Mouse (Mus musculus) lung, embryonic 14.5 days (tissue): ENCODE measurements at regions not wholly inside any gene's neighbourhood (a gene's known extent, or its start where the extent isn't known, plus 50 kb on each side); places are given as distances from the start of the nearest gene placed in this dataset.

ENCODE experiments used
- ATAC-seq: fragments of 200-750 bp; cut with Nextera tagmentation; 2 replicates; pipeline ENCODE4 v1.8.0; 2017; ENCODE audit warnings: mild to moderate bottlenecking, moderate TSS enrichment, moderate library complexity; ENCODE audit not compliant: insufficient read depth
- DNase-seq: peaks from one replicate; pipeline ENCODE4 v3.0.0-alpha.2; 2015
- H3K27ac ChIP-seq: fragments of 300-500 bp; sonication (generic); 2 replicates; pipeline ENCODE4 v1.5.1; 2014; ENCODE audit warnings: low read depth, mild to moderate bottlenecking, moderate library complexity
- H3K27me3 ChIP-seq: fragments of 300-500 bp; sonication (generic); 2 replicates; pipeline ENCODE4 v1.6.1; 2014; ENCODE audit warnings: low read length, control low read depth; ENCODE audit not compliant: insufficient read depth
- H3K36me3 ChIP-seq: fragments of 300-500 bp; sonication (generic); 2 replicates; pipeline ENCODE4 v1.6.1; 2014; ENCODE audit warnings: control low read depth; ENCODE audit not compliant: insufficient read depth
- H3K4me1 ChIP-seq: fragments of 300-500 bp; sonication (generic); 2 replicates; pipeline ENCODE4 v1.6.1; 2014; ENCODE audit warnings: antibody characterized with exemption, control low read depth; ENCODE audit not compliant: insufficient read depth
- H3K4me2 ChIP-seq: fragments of 300-500 bp; sonication (generic); 2 replicates; pipeline ENCODE4 v1.6.1; 2014; ENCODE audit warnings: mild to moderate bottlenecking
- H3K4me3 ChIP-seq: fragments of 300-500 bp; sonication (generic); 2 replicates; pipeline ENCODE4 v1.5.1; 2014; ENCODE audit warnings: low read depth, low read length
- H3K9ac ChIP-seq: fragments of 300-500 bp; sonication (generic); 2 replicates; pipeline ENCODE4 v1.6.1; 2014
- H3K9me3 ChIP-seq: fragments of 300-500 bp; sonication (generic); 2 replicates; pipeline ENCODE4 v1.6.1; 2016; ENCODE audit warnings: low read depth, low read length, control low read depth
- CTCF ChIP-seq: IDR thresholded peaks from 2 replicates; pipeline ENCODE4 v1.5.1; 2016; ENCODE audit warnings: antibody characterized with exemption, low read depth
- WGBS: fragments of 180-500 bp; shearing (Covaris S2); extraction: QIAGEN DNeasy Blood & Tissue Kit; methylation state at CpG from one replicate; pipeline ENCODE4 v1.1.7; 2014; 5-methylcytosine and 5-hydroxymethylcytosine counted together

- H3K4me3 ChIP-seq = no peak overlapping the region
- H3K4me1 ChIP-seq = no peaks in the 10 kb centered on the region
- 88% methylated on average over 3 of the region's 3 CpGs for WGBS
- DNase-seq (no peak), ATAC-seq (no peak)
- H3K4me2 ChIP-seq = no peak overlapping the region
- H3K36me3 ChIP-seq = no peaks in the 10 kb centered on the region
- H3K9ac ChIP-seq = no peak overlapping the region
- no peaks in the 10 kb centered on the region for H3K9me3 ChIP-seq
- H3K27ac ChIP-seq = no peak overlapping the region
- no peak for TF ChIP-seq CTCF
- H3K27me3 ChIP-seq = no peaks in the 10 kb centered on the region
Measured at GRCm38 (mm10) chr13:69182478-69182877, 183.1 kb upstream of the Adcy2 start.

- ATAC-seq = no peak
- Histone ChIP-seq H3K9me3 (no peaks in the 10 kb centered on the region), H3K4me3 (no peak overlapping the region), H3K27ac (no peak overlapping the region), H3K36me3 (no peaks in the 10 kb centered on the region), H3K4me1 (no peaks in the 10 kb centered on the region), H3K27me3 (no peaks in the 10 kb centered on the region), H3K9ac (no peak overlapping the region), H3K4me2 (no peak overlapping the region)
- no peak for TF ChIP-seq CTCF
- WGBS = 62% methylated on average over 3 of the region's 3 CpGs
- peak; percentile 2 for DNase-seq
Measured at GRCm38 (mm10) chr13:69190661-69191060, 191.3 kb upstream of the Adcy2 start.

- ATAC-seq = no peak
- Histone ChIP-seq H3K4me1 (no peaks in the 10 kb centered on the region), H3K27me3 (no peaks in the 10 kb centered on the region), H3K36me3 (no peaks in the 10 kb centered on the region), H3K9me3 (no peaks in the 10 kb centered on the region), H3K9ac (no peak overlapping the region), H3K4me2 (no peak overlapping the region), H3K4me3 (no peak overlapping the region), H3K27ac (no peak overlapping the region)
- TF ChIP-seq CTCF = no peak
- WGBS = 11% methylated on average over 4 of the region's 4 CpGs
- no peak for DNase-seq
Measured at GRCm38 (mm10) chr13:69196464-69196871, 197.1 kb upstream of the Adcy2 start.

- no peak overlapping the region for H3K4me3 ChIP-seq
- WGBS = 65% methylated on average over 10 of the region's 10 CpGs
- DNase-seq (no peak), ATAC-seq (no peak)
- H3K4me1 ChIP-seq = no peaks in the 10 kb centered on the region
- no peaks in the 10 kb centered on the region for H3K27me3 ChIP-seq
- no peak overlapping the region for H3K4me2 ChIP-seq
- no peaks in the 10 kb centered on the region for H3K9me3 ChIP-seq
- H3K36me3 ChIP-seq = no peaks in the 10 kb centered on the region
- H3K9ac ChIP-seq = no peak overlapping the region
- no peak for TF ChIP-seq CTCF
- no peak overlapping the region for H3K27ac ChIP-seq
Measured at GRCm38 (mm10) chr13:69207741-69208568, 208.6 kb upstream of the Adcy2 start.

- Histone ChIP-seq H3K4me3 (no peak overlapping the region), H3K9ac (no peak overlapping the region), H3K36me3 (no peaks in the 10 kb centered on the region), H3K4me1 (no peaks in the 10 kb centered on the region), H3K4me2 (no peak overlapping the region), H3K9me3 (no peaks in the 10 kb centered on the region), H3K27ac (no peak overlapping the region), H3K27me3 (no peaks in the 10 kb centered on the region)
- no peak for ATAC-seq
- no peak for TF ChIP-seq CTCF
- WGBS = 73% methylated on average over 4 of the region's 4 CpGs
- DNase-seq = no peak
Measured at GRCm38 (mm10) chr13:69208569-69208881, 209.2 kb upstream of the Adcy2 start.

- H3K4me1 ChIP-seq = no peaks in the 10 kb centered on the region
- H3K4me3 ChIP-seq = no peak overlapping the region
- no peak overlapping the region for H3K27ac ChIP-seq
- TF ChIP-seq CTCF = no peak
- no peak overlapping the region for H3K4me2 ChIP-seq
- WGBS = 81% methylated on average over 3 of the region's 3 CpGs
- ATAC-seq (no peak), DNase-seq (no peak)
- no peaks in the 10 kb centered on the region for H3K9me3 ChIP-seq
- H3K27me3 ChIP-seq = no peaks in the 10 kb centered on the region
- H3K36me3 ChIP-seq = no peaks in the 10 kb centered on the region
- no peak overlapping the region for H3K9ac ChIP-seq
Measured at GRCm38 (mm10) chr13:69216579-69216978, 217.2 kb upstream of the Adcy2 start.

GRCm38 (mm10) chr13:69220425-69220824 lies 221.1 kb upstream of the Adcy2 start:
- H3K27ac ChIP-seq = no peak overlapping the region
- no peaks in the 10 kb centered on the region for H3K36me3 ChIP-seq
- no peaks in the 10 kb centered on the region for H3K27me3 ChIP-seq
- no peaks in the 10 kb centered on the region for H3K9me3 ChIP-seq
- WGBS = 64% methylated on average over 1 of the region's 1 CpGs
- no peak for TF ChIP-seq CTCF
- no peak overlapping the region for H3K4me3 ChIP-seq
- peak; percentile 81 for DNase-seq
- ATAC-seq = no peak
- H3K4me2 ChIP-seq = no peak overlapping the region
- H3K4me1 ChIP-seq = no peaks in the 10 kb centered on the region
- H3K9ac ChIP-seq = no peak overlapping the region

GRCm38 (mm10) chr13:69226538-69226937 lies 227.2 kb upstream of the Adcy2 start:
- H3K4me1 ChIP-seq = no peaks in the 10 kb centered on the region
- H3K9me3 ChIP-seq = no peaks in the 10 kb centered on the region
- DNase-seq = no peak
- WGBS = 61% methylated on average over 5 of the region's 5 CpGs
- H3K36me3 ChIP-seq = no peaks in the 10 kb centered on the region
- no peak overlapping the region for H3K4me2 ChIP-seq
- H3K9ac ChIP-seq = no peak overlapping the region
- H3K4me3 ChIP-seq = no peak overlapping the region
- H3K27me3 ChIP-seq = no peaks in the 10 kb centered on the region
- no peak for ATAC-seq
- TF ChIP-seq CTCF = no peak
- no peak overlapping the region for H3K27ac ChIP-seq
